Mouse (Mus musculus): ENCODE results near the gene Gm1604a.
"Not testable (repeated sequence)": the region's sequence is repeated elsewhere in the genome, so short reads cannot be mapped to it uniquely, and the experiment has no call there.

The Gm1604a gene

GRCm38 (mm10) chr17:7025257-7025656 is at the start of gene Gm1604a:
Gene Gm1604a (plus strand): TSS chr17:7025568.
- DNase-seq (ENCODE audit: low read depth, low spot score), result not testable (repeated sequence)

DNA sequence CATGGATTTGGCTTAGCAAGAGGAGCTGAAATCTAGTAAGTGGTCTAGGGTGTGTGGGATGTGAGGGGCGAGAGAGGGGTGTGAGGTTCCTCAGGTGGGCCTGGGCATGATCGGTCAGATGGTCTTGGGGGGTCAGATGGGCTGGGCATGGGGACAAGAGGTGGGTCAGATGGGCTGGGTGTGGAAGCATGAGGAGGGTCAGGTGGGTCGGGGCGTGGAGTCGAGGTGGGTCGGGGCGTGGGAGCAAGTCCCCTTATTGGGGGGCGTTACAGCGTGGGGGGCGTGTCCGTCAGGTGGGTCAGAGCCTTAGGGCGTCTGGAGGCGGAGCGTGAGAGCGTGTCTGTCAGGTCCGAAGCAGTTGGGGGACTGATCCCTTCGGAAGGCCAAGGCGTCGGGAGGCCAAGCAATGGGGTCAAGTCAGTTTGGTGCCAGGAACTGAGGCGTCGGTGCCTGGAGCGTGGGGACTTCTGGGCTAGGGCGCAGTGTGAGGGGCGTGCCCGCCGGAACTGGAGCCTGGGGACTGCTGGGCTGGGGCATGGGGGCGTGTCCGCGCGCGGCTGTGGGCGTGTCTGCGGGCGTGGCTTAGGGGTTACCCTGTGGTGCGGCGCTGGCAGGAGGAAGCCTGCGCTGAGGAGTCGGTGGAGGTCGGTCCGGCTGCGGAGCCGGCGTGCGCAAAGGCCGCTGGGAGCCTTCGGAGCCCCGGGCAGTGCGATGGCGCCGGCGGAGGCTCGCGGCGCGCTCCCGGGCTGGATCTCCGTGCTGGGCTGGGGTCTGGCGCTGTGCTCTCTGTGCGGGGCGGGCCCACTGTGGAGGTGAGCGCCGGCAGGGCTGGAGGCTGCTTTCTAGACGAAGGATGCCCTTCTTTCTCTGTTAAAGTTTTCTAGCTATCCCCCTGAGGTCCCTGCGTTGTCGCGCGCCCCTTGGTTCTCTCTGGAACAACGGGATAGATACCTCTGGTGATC is 46.8 kb upstream of the Gm1604a start, which contains the start of gene Gm49721:
Gene Gm49721 (plus strand): TSS at position 618 of the 962 bp plus-strand sequence.
- not testable (repeated sequence) for DNase-seq (ENCODE audit: low read depth, low spot score)

- not testable (repeated sequence) for DNase-seq (ENCODE audit: low read depth, low spot score)
These were observed 46.0 kb upstream of the Gm1604a start for GRCm38 (mm10) chr17:6979380-6979779.

GRCm38 (mm10) chr17:6980144-6980543 is 45.2 kb upstream of the Gm1604a start:
- DNase-seq (ENCODE audit: low read depth, low spot score), result not testable (repeated sequence)

GRCm38 (mm10) chr17:6986118-6986517 is 39.2 kb upstream of the Gm1604a start:
- not testable (repeated sequence) for DNase-seq (ENCODE audit: low read depth, low spot score)

- not testable (repeated sequence) for DNase-seq (ENCODE audit: low read depth, low spot score)
These were observed 29.9 kb upstream of the Gm1604a start for GRCm38 (mm10) chr17:6995504-6995903.

DNA sequence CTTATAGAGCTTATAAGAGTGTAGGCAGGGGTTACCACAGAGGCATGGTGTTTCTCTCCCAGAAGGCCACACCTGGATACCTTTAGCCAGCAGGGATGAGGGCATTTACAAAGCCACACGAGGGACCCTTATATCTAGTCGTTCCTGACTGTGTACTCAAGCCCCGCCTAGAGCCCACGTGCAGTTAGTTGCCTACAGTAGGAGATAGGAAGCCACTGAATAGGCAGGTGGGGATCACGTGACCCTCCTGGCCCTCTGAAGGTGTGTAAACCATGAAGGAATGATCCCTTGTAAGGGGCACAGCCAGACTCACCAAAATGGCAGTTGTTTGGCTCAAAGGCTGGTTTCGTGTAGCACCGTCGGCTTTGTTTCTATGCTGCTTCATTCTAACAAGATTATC is 28.5 kb upstream of the Gm1604a start:
- DNase-seq (ENCODE audit: low read depth, low spot score), result not testable (repeated sequence)

GRCm38 (mm10) chr17:6997778-6998490 is 27.4 kb upstream of the Gm1604a start:
- DNase-seq (ENCODE audit: low read depth, low spot score), result not testable (repeated sequence)

DNA sequence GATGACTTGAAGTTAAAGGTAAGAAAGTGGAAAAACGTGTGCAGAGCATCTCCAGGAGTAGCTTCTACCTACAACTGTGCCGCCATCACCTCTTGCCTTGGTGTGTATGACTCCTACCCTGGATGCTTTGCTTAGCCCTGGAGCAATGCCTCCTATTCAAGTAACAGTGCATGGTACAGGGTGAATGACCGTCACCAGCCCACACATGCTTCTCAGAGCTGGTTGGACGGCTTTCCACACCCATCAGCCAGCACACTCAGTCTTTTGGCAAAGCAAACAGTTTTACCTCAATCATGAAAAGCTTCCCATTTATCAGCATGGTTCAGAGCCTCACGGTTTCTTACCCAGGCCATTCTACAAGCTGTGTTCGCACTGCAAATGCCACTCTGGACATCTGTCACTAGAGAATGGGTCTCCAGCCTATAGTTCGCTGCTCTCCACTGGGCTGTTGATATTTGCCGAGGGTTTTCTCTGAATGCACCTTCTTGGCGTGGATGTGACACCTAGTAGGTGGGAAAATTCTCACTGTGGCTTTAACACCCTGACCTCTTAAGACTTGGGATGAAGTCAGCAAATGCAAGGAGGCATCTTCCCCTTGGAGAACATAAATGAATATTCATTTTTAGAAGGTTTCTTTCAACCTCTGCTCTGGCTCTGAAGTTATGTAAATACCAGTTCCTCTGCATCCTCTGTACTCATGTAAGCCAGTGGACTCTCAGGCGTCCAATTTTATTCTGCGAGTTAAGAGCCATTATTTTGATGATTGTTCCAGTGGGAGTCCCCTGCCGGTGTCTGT is 23.4 kb upstream of the Gm1604a start:
- not testable (repeated sequence) for DNase-seq (ENCODE audit: low read depth, low spot score)

GRCm38 (mm10) chr17:7003392-7003791 is 22.0 kb upstream of the Gm1604a start:
- DNase-seq (ENCODE audit: low read depth, low spot score), result not testable (repeated sequence)

DNA sequence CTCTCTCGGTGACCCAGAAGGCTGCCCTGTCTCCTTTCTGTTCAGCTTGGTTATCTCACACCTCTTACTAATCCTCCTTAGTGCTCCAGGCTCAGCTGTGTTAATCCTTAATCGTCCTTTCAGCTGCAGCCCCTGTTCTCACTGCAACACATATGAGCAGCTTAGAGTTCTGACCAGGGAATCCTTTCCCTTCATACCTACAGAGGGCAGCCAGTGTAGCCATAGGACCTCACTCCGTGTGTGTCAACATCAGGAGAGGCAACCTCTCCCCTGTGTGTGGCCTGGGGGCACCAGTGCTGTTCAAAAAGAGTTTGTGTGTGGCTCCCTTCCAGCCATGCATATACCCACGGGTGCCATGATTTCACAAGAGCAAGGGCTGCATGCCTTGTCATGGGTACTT is 19.7 kb upstream of the Gm1604a start:
- DNase-seq (ENCODE audit: low read depth, low spot score), result not testable (repeated sequence)

GRCm38 (mm10) chr17:7008885-7009284 is 16.5 kb upstream of the Gm1604a start:
- not testable (repeated sequence) for DNase-seq (ENCODE audit: low read depth, low spot score)

- not testable (repeated sequence) for DNase-seq (ENCODE audit: low read depth, low spot score)
These were observed 15.9 kb upstream of the Gm1604a start for GRCm38 (mm10) chr17:7009440-7009839.

DNA sequence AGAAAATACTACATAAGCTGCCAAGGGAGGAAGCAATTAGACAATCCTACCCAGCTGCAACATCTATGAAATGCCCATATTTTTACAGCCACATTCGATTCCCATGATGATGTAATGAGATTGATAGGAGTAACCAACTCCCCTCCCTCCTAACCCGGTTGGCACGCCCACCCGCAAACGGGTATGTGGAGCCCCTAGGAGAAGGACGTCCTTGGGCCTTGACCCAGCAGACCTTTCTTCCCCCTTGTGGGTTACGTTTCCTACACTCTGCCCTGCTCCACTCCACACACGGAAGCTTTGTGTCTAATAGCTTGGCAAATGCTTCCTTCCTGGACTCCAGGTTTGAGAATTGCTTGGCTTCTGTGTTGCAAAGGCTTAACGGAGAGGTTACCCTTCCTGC is 15.5 kb upstream of the Gm1604a start:
- not testable (repeated sequence) for DNase-seq (ENCODE audit: low read depth, low spot score)

DNA sequence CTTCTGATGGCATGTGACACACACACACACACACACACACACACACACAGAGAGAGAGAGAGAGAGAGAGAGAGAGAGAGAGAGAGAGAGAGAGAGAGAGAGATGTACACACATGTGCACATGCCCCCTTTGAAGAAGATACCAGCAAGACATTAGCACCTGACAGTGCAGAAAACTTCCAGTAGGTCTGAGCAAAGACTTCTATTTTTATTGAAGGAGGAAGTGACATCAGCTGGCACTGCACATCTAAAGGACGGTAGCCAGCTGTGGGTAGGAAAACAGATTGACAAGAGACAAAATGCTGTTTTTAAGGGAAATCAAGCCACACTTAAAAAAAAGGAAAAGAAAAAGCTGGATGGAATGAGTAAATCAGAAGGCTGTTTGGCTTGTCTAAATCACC is 11.2 kb upstream of the Gm1604a start:
- DNase-seq (ENCODE audit: low read depth, low spot score), result not testable (repeated sequence)

DNA sequence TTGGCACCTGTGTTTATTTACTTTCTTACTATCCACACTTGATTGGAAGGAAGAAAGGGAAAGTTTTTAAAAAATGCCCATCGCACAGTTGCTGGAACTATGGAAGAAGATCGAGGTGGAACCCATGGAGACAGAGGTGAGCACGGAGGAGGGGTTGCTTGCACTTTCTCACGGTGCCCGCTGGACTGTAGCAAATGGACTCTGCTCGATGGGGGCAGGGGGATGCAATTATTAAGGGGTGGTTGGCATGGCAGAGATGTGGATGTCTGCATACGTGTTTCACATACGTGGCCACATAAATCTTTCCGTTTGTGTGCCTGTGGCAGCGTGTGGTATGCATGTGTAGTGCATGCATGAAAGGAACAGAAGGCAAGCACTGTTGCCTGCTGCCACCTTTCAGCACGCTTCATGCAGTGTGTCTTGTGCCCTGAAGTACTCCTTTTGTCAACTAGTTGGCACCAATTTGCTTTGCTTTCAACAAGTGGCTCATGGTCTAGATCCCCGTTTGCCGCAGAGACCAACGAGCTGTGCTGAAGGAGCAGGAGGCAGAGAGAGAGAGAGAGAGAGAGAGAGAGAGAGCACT is 487 bp downstream of the Gm1604a start:
- DNase-seq (ENCODE audit: low read depth, low spot score), result not testable (repeated sequence)

- not testable (repeated sequence) for DNase-seq (ENCODE audit: low read depth, low spot score)
These were observed 4.8 kb downstream of the Gm1604a start for GRCm38 (mm10) chr17:7030204-7030603.

DNA sequence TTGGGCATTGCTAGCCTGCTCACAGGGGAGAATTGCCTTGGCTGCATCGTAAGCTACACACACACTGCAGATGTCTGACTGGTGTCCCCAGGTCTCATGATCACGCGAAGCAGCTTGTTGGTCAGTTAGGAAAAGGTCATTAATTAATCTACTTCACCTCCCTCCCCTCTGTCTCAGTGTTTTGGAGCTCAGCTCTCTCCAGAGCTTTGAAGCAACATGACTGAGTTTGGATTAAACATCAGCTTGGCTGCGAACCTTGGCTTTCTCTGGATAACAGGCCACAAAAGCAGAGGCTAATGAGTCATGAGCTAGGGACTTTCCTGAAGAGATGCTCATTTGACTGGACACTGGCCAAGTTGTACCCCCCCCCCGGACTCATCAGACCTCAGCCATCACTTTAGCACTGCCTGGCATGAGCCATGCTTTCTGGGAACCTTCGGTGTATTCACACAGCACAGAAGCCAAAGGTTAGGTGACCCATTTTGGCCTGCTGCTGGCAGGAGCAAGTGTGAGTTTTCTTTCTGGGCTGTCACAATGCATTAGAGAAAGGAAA is 5.3 kb downstream of the Gm1604a start:
- not testable (repeated sequence) for DNase-seq (ENCODE audit: low read depth, low spot score)

GRCm38 (mm10) chr17:7033192-7034166 is 8.1 kb downstream of the Gm1604a start:
- DNase-seq (ENCODE audit: low read depth, low spot score), result not testable (repeated sequence)

All from mesoderm, embryonic 11.5 days (tissue).